Mouse (Mus musculus): Measurements from ENCODE around the gene Ube4a. TPM values are rescaled to one million over a fixed set of nuclear protein-coding genes. Genes with fewer than 3 reads are reported as not detected.

Ube4a gene
- total and polyA plus RNA-seq, 3 experiments: 14.6 to 28.3 (median 18.2) TPM

DNA sequence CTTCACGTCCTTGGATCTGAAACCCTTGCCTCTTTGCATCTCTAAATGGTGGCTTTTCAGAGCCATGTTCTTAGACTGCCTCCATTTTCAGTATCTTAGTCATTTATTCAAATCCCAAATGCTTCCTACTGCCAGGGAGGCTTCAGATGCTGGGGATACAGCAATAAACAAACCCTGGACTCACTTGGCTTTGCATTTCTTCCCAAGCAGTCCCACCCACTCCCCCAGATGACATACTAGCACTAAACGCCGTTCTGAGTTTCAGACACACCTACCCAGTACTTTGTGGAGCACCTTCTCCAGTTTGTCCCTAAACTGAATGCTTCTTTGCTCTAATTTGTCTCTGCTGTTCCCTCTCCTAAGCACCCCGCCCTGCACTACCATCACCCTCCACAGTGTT is 68.4 kb downstream of the Ube4a start:
- Histone ChIP-seq H3K4me1 (ENCODE audit: control insufficient read depth in 1 of 2, insufficient read depth in 2 of 2) (peaks cover 0 to 5% of the 10 kb centered on the region in 2 experiments; a peak in 2 of 4 replicates), H3K27me3 (replicated peaks) (no peaks in the 10 kb centered on the region), H3K4me2 (ENCODE audit: insufficient read depth, low read depth, poor library complexity, severe bottlenecking) (no peak overlapping the region), H3K27ac (ENCODE audit: insufficient read depth, low read depth) (no peak overlapping the region), H3K79me2 (replicated peaks; ENCODE audit: control insufficient read depth, extremely low read depth, insufficient read depth, poor library complexity, severe bottlenecking) (no peaks in the 10 kb centered on the region), H3K9ac (ENCODE audit: insufficient read depth, low read depth) (no peak overlapping the region), H3K4me3 (replicated peaks in 1 of 3; ENCODE audit: low read depth in 2 of 3, low read length in 2 of 3, poor library complexity in 1 of 3) (no peak overlapping the region), H3K36me3 (replicated peaks in 1 of 2; ENCODE audit: control insufficient read depth in 1 of 2, insufficient read depth in 1 of 2, low read length in 1 of 2) (no peaks in the 10 kb centered on the region), H3K9me3 (replicated peaks; ENCODE audit: low read length) (no peaks in the 10 kb centered on the region)
- dilution Hi-C loops (cut with MboI; ENCODE audit: extremely low pct_ligation_motif_present, extremely low pct_unique_long_range_greater_than_20kb, low sequenced_read_pairs) (no loop called here), in situ Hi-C loops (cut with MboI; ENCODE audit: low pct_ligation_motif_present, low pct_unique_long_range_greater_than_20kb, low sequenced_read_pairs) (no loop called here)
- DNase-seq (ENCODE audit: extremely low read depth): no peak
- no peak for TF ChIP-seq ZNF384 (IDR thresholded peaks at IDR 0.05; ENCODE audit: low read depth, low read length)
- TF ChIP-seq MEF2A (IDR thresholded peaks at IDR 0.05; ENCODE audit: borderline replicate concordance, low read depth, low read length): no peak
- no peak for TF ChIP-seq ELF1 (IDR thresholded peaks at IDR 0.05; ENCODE audit: low read depth, low read length)
- TF ChIP-seq USF2 (conservative IDR thresholded peaks at IDR 0.05; ENCODE audit: low read depth, low read length): no peak
- TF ChIP-seq JUN (IDR thresholded peaks at IDR 0.05; ENCODE audit: insufficient read depth, low read depth, low read length): no peak
- no peak for TF ChIP-seq E2F4 (IDR thresholded peaks at IDR 0.05; ENCODE audit: insufficient replicate concordance, low read depth, low read length)
- no peak for TF ChIP-seq JUND (conservative IDR thresholded peaks at IDR 0.05; ENCODE audit: low read depth, low read length)
- TF ChIP-seq BHLHE40 (IDR thresholded peaks at IDR 0.05; ENCODE audit: low read depth, low read length): no peak
- TF ChIP-seq UBTF (IDR thresholded peaks at IDR 0.05; ENCODE audit: low read depth, low read length): no peak
- no peak for TF ChIP-seq PAX5 (IDR thresholded peaks at IDR 0.05; ENCODE audit: low read length)
- no peak for TF ChIP-seq MAX (IDR thresholded peaks at IDR 0.05; ENCODE audit: low read length)
- no peak for TF ChIP-seq HCFC1 (IDR thresholded peaks at IDR 0.05; ENCODE audit: low read depth, low read length)
- no peak for TF ChIP-seq KAT2A (IDR thresholded peaks at IDR 0.05; ENCODE audit: insufficient replicate concordance, low read length)
- TF ChIP-seq RCOR1 (conservative IDR thresholded peaks at IDR 0.05; ENCODE audit: low read depth, low read length): no peak
- no peak for TF ChIP-seq ZMIZ1 (IDR thresholded peaks at IDR 0.05; ENCODE audit: low read depth, low read length)
- no peak for TF ChIP-seq ZKSCAN1 (IDR thresholded peaks at IDR 0.05; ENCODE audit: borderline replicate concordance, low read depth, low read length)
- no peak for TF ChIP-seq EP300 (IDR thresholded peaks at IDR 0.05; ENCODE audit: low read length)
- TF ChIP-seq MAFK (IDR thresholded peaks at IDR 0.05; ENCODE audit: insufficient replicate concordance, low read length): no peak
- TF ChIP-seq IRF4 (IDR thresholded peaks at IDR 0.05; ENCODE audit: low read depth, low read length): no peak

DNA sequence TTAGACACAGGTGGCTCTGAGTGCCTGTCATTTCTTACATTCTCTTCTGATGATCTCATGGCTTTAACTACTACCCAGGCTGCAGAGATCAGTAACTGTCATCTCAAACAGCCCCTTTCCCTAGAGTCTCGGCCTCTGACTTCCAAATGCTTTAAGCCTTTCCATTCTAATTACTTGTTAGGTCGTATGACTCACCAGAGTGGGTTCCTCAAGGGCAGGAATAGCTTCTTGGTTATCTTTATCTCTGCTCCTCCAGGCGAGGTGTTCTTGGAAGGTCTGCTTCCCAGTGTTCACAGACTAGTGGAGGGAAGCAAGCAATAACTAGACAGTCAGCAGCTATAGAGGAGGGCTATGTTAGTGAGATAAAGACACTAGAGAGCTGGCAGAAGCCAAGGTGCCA is 72.7 kb downstream of the Ube4a start:
- H3K4me1 ChIP-seq (ENCODE audit: control insufficient read depth in 1 of 2, insufficient read depth in 2 of 2): peaks cover 4 to 16% of the 10 kb centered on the region in 2 experiments; a peak in 3 of 4 replicates
- no peaks in the 10 kb centered on the region for H3K9me3 ChIP-seq (replicated peaks; ENCODE audit: low read length)
- H3K4me2 ChIP-seq (ENCODE audit: insufficient read depth, low read depth, poor library complexity, severe bottlenecking): no peak overlapping the region
- dilution Hi-C loops (cut with MboI; ENCODE audit: extremely low pct_ligation_motif_present, extremely low pct_unique_long_range_greater_than_20kb, low sequenced_read_pairs) (no loop called here), in situ Hi-C loops (cut with MboI; ENCODE audit: low pct_ligation_motif_present, low pct_unique_long_range_greater_than_20kb, low sequenced_read_pairs) (no loop called here)
- no peaks in the 10 kb centered on the region for H3K36me3 ChIP-seq (replicated peaks in 1 of 2; ENCODE audit: control insufficient read depth in 1 of 2, insufficient read depth in 1 of 2, low read length in 1 of 2)
- no peak overlapping the region for H3K4me3 ChIP-seq (replicated peaks in 1 of 3; ENCODE audit: low read depth in 2 of 3, low read length in 2 of 3, poor library complexity in 1 of 3)
- no peaks in the 10 kb centered on the region for H3K79me2 ChIP-seq (replicated peaks; ENCODE audit: control insufficient read depth, extremely low read depth, insufficient read depth, poor library complexity, severe bottlenecking)
- no peaks in the 10 kb centered on the region for H3K27me3 ChIP-seq (replicated peaks)
- no peak overlapping the region for H3K9ac ChIP-seq (ENCODE audit: insufficient read depth, low read depth)
- H3K27ac ChIP-seq (ENCODE audit: insufficient read depth, low read depth): no peak overlapping the region
- TF ChIP-seq TBP (conservative IDR thresholded peaks at IDR 0.05; ENCODE audit: low read depth, low read length) (no peak), POLR2AphosphoS2 (IDR thresholded peaks at IDR 0.05; ENCODE audit: low read depth, low read length) (no peak), ZMIZ1 (IDR thresholded peaks at IDR 0.05; ENCODE audit: low read depth, low read length) (no peak), RAD21 (IDR thresholded peaks at IDR 0.05; ENCODE audit: low read depth, low read length) (no peak), NELFE (IDR thresholded peaks at IDR 0.05; ENCODE audit: low read depth, low read length) (no peak), BHLHE40 (IDR thresholded peaks at IDR 0.05; ENCODE audit: low read depth, low read length) (no peak), USF2 (conservative IDR thresholded peaks at IDR 0.05; ENCODE audit: low read depth, low read length) (no peak), ELF1 (IDR thresholded peaks at IDR 0.05; ENCODE audit: low read depth, low read length) (no peak), MXI1 (IDR thresholded peaks at IDR 0.05; ENCODE audit: low read depth, low read length) (no peak), MYC (IDR thresholded peaks at IDR 0.05; ENCODE audit: low read depth, low read length) (no peak), MEF2A (IDR thresholded peaks at IDR 0.05; ENCODE audit: borderline replicate concordance, low read depth, low read length) (no peak), JUND (conservative IDR thresholded peaks at IDR 0.05; ENCODE audit: low read depth, low read length) (no peak), CHD2 (IDR thresholded peaks at IDR 0.05; ENCODE audit: low read length) (no peak), SIN3A (IDR thresholded peaks at IDR 0.05; ENCODE audit: low read length) (no peak), NRF1 (IDR thresholded peaks at IDR 0.05; ENCODE audit: low read depth, low read length) (no peak), KAT2A (IDR thresholded peaks at IDR 0.05; ENCODE audit: insufficient replicate concordance, low read length) (no peak), MAX (IDR thresholded peaks at IDR 0.05; ENCODE audit: low read length) (no peak), CHD1 (IDR thresholded peaks at IDR 0.05; ENCODE audit: low read depth, low read length) (no peak), UBTF (IDR thresholded peaks at IDR 0.05; ENCODE audit: low read depth, low read length) (no peak)
- no peak for DNase-seq (ENCODE audit: extremely low read depth)
